Mouse (Mus musculus) intestine, embryonic 16.5 days (tissue): ENCODE results near the gene Foxo3. TPM values are rescaled to one million over a fixed set of nuclear protein-coding genes. Genes with fewer than 3 reads are reported as not detected.
A peak's percentile ranks its signal among the peaks of the same experiment; 100 is the strongest.

Experiments used
- ATAC-seq: fragments of 200-750 bp; cut with Nextera tagmentation; 2 replicates; pipeline ENCODE4 v1.8.0; 2017; ENCODE audit warnings: moderate TSS enrichment, moderate library complexity
- H3K27ac ChIP-seq: fragments of 300-500 bp; sonication (generic); 2 replicates; pipeline ENCODE4 v1.5.1; 2014; ENCODE audit warnings: mild to moderate bottlenecking, low read length
- H3K27me3 ChIP-seq: fragments of 300-500 bp; sonication (generic); replicated peaks from 2 replicates; pipeline ENCODE4 v1.6.1; 2014; ENCODE audit warnings: low read length, control low read depth, mixed read lengths; ENCODE audit not compliant: control insufficient read depth, insufficient read depth
- H3K36me3 ChIP-seq: fragments of 300-500 bp; sonication (generic); 2 replicates; pipeline ENCODE4 v1.6.1; 2014; ENCODE audit warnings: low read length, control low read depth; ENCODE audit not compliant: control insufficient read depth, insufficient read depth
- H3K4me1 ChIP-seq: fragments of 300-500 bp; sonication (generic); 2 replicates; pipeline ENCODE4 v1.6.1; 2014; ENCODE audit warnings: low read length, control low read depth, mixed read lengths; ENCODE audit not compliant: control insufficient read depth, insufficient read depth
- H3K4me2 ChIP-seq: fragments of 300-500 bp; sonication (generic); 2 replicates; pipeline ENCODE4 v1.6.1; 2014; ENCODE audit warnings: low read depth, low read length, control low read depth
- H3K4me3 ChIP-seq: fragments of 300-500 bp; sonication (generic); 2 replicates; pipeline ENCODE4 v1.5.1; 2014; ENCODE audit warnings: mild to moderate bottlenecking, low read length
- H3K9ac ChIP-seq: fragments of 300-500 bp; sonication (generic); 2 replicates; pipeline ENCODE4 v1.6.1; 2014; ENCODE audit warnings: low read depth, low read length
- H3K9me3 ChIP-seq: fragments of 300-500 bp; sonication (generic); 2 replicates; pipeline ENCODE4 v1.6.1; 2016; ENCODE audit warnings: low read length, control low read depth; ENCODE audit not compliant: control insufficient read depth
- WGBS: fragments of 180-500 bp; shearing (Covaris S2); extraction: QIAGEN DNeasy Blood & Tissue Kit; methylation state at CpG from one replicate; pipeline ENCODE4 v1.1.7; 2014; 5-methylcytosine and 5-hydroxymethylcytosine counted together
- polyA plus RNA-seq: library from polyadenylated mRNA; unstranded; fragments of >200 nt; fragmentation: Nextera tagmentation; extraction: Ambion mirVana; gene quantifications from 2 replicates; pipeline ENCODE4 v1.2.1, GENCODE M21; 2015

The Foxo3 gene
- polyA plus RNA-seq, 1 experiment from 2014 or later: 4.8 TPM

DNA sequence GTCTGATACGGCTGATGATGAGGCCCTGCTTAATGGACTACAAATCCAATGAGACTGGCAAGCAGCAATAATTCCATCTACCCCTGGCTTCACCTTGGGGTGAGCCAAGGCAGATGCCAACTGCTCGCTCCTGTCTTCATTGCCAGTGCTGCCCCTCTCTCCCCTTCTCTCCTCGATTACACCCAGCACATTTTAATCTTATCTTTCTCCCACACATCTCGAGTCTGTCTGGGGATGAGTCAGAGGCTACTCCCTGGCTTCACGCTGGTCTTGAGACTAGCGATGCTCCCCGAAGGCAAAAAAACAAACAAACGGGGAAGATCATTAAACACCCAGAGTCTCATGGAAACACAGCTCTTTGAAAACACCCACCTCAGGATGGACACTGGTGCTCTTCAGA lies 16.0 kb downstream of the Foxo3 start:
- ATAC-seq: no peak
- Histone ChIP-seq H3K9me3 (no peaks in the 10 kb centered on the region), H3K9ac (no peak overlapping the region), H3K4me1 (peaks cover 11% of the 10 kb centered on the region), H3K27me3 (no peaks in the 10 kb centered on the region), H3K4me2 (no peak overlapping the region), H3K4me3 (no peak overlapping the region), H3K27ac (no peak overlapping the region), H3K36me3 (no peaks in the 10 kb centered on the region; the same call in 1 of the 2 replicates)
- WGBS: 49% methylated on average over 8 of the region's 8 CpGs

GRCm38 (mm10) chr10:42259602-42260001 lies 17.0 kb downstream of the Foxo3 start:
- H3K36me3 ChIP-seq: no peaks in the 10 kb centered on the region
- no peak overlapping the region for H3K4me3 ChIP-seq
- no peaks in the 10 kb centered on the region for H3K27me3 ChIP-seq
- H3K4me2 ChIP-seq: no peak overlapping the region
- no peak overlapping the region for H3K9ac ChIP-seq
- WGBS: 69% methylated on average over 4 of the region's 4 CpGs
- H3K4me1 ChIP-seq: peaks cover 11% of the 10 kb centered on the region
- no peak overlapping the region for H3K27ac ChIP-seq
- ATAC-seq: no peak
- no peaks in the 10 kb centered on the region for H3K9me3 ChIP-seq

- no peak overlapping the region for H3K4me2 ChIP-seq
- 88% methylated on average over 7 of the region's 7 CpGs for WGBS
- peaks cover 13% of the 10 kb centered on the region for H3K4me1 ChIP-seq
- no peaks in the 10 kb centered on the region for H3K9me3 ChIP-seq
- no peaks in the 10 kb centered on the region for H3K36me3 ChIP-seq
- ATAC-seq: no peak
- H3K4me3 ChIP-seq: no peak overlapping the region
- no peaks in the 10 kb centered on the region for H3K27me3 ChIP-seq
- no peak overlapping the region for H3K9ac ChIP-seq
- H3K27ac ChIP-seq: no peak overlapping the region
These were observed 18.6 kb downstream of the Foxo3 start for GRCm38 (mm10) chr10:42257985-42258384.

DNA sequence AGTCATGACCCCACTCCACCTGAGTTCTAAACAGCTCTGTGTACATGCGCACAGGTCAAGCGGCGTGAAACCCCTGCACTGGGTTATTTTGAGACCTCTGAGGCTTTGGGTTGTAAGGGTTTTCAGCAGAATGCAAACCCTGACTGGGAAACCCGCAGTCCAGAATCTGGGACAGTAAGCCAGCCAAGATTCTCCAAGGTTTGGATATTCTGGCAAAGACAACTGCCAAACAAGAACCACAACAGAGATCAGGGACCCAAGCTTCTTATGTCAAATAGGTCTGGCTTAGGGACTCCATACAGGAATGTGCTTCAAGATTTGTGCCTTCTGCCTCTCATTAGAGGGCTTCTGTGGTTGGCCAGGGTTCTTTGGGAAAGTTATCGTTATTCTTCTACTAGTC lies 21.8 kb downstream of the Foxo3 start:
- H3K36me3 ChIP-seq: no peaks in the 10 kb centered on the region

DNA sequence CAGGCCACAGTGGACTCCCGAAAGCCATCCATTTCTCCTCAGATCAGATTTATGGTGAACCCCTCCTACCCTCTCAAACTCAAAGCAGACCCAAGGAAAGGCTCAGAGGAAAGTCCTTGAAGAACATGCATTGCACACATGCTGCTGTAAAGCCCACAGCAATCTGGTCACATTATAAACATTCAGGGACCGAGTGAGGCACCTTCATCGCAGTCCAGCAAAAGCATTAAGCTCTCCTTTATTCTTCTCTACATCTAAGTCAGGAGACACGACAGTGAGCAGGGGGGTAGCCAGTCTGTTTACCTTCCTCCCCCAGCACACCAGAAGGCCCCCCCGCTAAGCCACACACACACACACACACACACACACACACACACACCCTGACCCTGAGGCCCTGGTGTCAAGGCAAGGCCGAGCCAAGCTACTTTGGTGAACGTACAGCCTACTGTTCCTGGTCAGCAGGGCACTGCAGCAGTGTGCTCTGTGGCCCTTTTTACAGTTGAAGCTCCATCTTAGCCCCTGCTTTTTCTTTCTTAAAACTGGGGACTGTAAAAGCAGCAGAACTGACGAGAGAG lies 24.7 kb downstream of the Foxo3 start:
- H3K4me1 ChIP-seq: peaks cover 47% of the 10 kb centered on the region
- WGBS: 35% methylated on average over 8 of the region's 8 CpGs

More for the DNA sequence above, 21.8 kb downstream of the Foxo3 start:
- WGBS: 88% methylated on average over 5 of the region's 5 CpGs
- Histone ChIP-seq H3K9me3 (no peaks in the 10 kb centered on the region), H3K9ac (no peak overlapping the region), H3K4me1 (peaks cover 23% of the 10 kb centered on the region), H3K27ac (no peak overlapping the region), H3K27me3 (no peaks in the 10 kb centered on the region), H3K4me2 (no peak overlapping the region), H3K4me3 (no peak overlapping the region)
- no peak for ATAC-seq

DNA sequence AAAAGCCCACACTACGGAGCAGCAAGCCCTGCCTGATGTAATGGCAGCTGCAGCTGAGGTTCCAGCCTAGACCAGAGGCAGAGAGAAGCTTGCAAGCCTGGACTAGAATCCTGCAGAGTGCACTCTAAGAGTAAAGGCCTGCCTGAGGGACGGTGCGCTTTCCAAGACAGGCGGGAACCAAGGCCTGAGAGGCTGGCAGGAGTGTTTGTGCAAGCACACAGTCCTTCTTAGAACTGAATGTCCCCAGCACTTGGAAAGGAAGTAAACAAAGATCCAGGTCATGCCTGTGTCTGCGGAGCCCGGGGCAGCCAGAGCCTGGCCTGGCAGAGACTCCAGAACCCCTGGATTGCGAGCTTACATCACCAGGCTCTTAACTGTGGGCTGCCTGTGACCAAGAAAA lies 25.4 kb downstream of the Foxo3 start:
- 35% methylated on average over 7 of the region's 7 CpGs for WGBS
- Histone ChIP-seq H3K4me3 (no peak overlapping the region), H3K27me3 (no peaks in the 10 kb centered on the region), H3K27ac (peak overlapping the region; percentile 62), H3K9me3 (no peaks in the 10 kb centered on the region), H3K36me3 (no peaks in the 10 kb centered on the region), H3K4me2 (no peak overlapping the region), H3K9ac (no peak overlapping the region; the same call in 1 of the 2 replicates), H3K4me1 (peaks cover 47% of the 10 kb centered on the region)
- peak; percentile 62 for ATAC-seq

More for the DNA sequence above, 24.7 kb downstream of the Foxo3 start:
- H3K9ac ChIP-seq: no peak overlapping the region; the same call in 1 of the 2 replicates
- H3K27ac ChIP-seq: no peak overlapping the region
- H3K4me3 ChIP-seq: no peak overlapping the region
- no peak overlapping the region for H3K4me2 ChIP-seq
- no peaks in the 10 kb centered on the region for H3K9me3 ChIP-seq
- H3K27me3 ChIP-seq: no peaks in the 10 kb centered on the region
- ATAC-seq: no peak
- no peaks in the 10 kb centered on the region for H3K36me3 ChIP-seq

DNA sequence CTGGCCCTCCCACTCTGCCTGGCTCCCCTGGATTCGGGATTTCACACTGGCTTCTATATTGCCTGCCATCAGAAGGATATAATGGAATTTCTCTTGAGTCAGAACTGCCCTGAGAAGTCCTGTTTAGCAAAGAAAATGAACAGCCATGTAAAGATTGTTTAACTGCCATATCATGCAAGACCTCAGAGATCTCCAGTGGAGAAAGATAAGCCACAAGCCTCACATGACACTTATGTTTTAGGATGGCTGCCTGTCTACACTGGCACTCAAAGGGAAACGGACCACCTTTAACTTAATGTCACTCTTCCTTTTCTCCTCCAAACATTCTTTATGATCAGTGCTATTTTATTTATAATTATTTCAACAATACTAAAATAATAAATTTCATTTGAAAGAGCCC lies 26.6 kb downstream of the Foxo3 start:
- H3K27ac ChIP-seq: no peak overlapping the region
- WGBS: 51% methylated on average over 2 of the region's 2 CpGs
- no peaks in the 10 kb centered on the region for H3K27me3 ChIP-seq
- H3K4me2 ChIP-seq: no peak overlapping the region
- no peaks in the 10 kb centered on the region for H3K9me3 ChIP-seq
- H3K4me3 ChIP-seq: no peak overlapping the region
- H3K4me1 ChIP-seq: peaks cover 47% of the 10 kb centered on the region
- H3K9ac ChIP-seq: peak overlapping the region; percentile 27; the same call in 1 of the 2 replicates
- no peak for ATAC-seq
- H3K36me3 ChIP-seq: no peaks in the 10 kb centered on the region

- H3K9ac ChIP-seq: no peak overlapping the region
- H3K4me1 ChIP-seq: peaks cover 43% of the 10 kb centered on the region
- WGBS: 61% methylated on average over 5 of the region's 5 CpGs
- no peak for ATAC-seq
- H3K36me3 ChIP-seq: no peaks in the 10 kb centered on the region
- H3K27me3 ChIP-seq: no peaks in the 10 kb centered on the region
- no peak overlapping the region for H3K27ac ChIP-seq
- no peaks in the 10 kb centered on the region for H3K9me3 ChIP-seq
- H3K4me2 ChIP-seq: no peak overlapping the region
- H3K4me3 ChIP-seq: no peak overlapping the region
These were observed 27.9 kb downstream of the Foxo3 start for GRCm38 (mm10) chr10:42248644-42249043.

GRCm38 (mm10) chr10:42248156-42248555 lies 28.4 kb downstream of the Foxo3 start:
- whole genome bisulfite sequencing: 46% methylated on average over 4 of the region's 4 CpGs
- ATAC-seq: no peak
- no peak overlapping the region for H3K4me2 ChIP-seq

More at GRCm38 (mm10) chr10:42248156-42248555, 28.4 kb downstream of the Foxo3 start:
- peaks cover 43% of the 10 kb centered on the region for H3K4me1 ChIP-seq
- no peak overlapping the region for H3K9ac ChIP-seq
- H3K4me3 ChIP-seq: no peak overlapping the region
- no peak overlapping the region for H3K27ac ChIP-seq
- H3K36me3 ChIP-seq: no peaks in the 10 kb centered on the region
- no peaks in the 10 kb centered on the region for H3K9me3 ChIP-seq
- no peaks in the 10 kb centered on the region for H3K27me3 ChIP-seq
